Mouse (Mus musculus) embryonic facial prominence, embryonic 10.5 days (tissue): ENCODE results near the gene Myo1c. TPM values are rescaled to one million over a fixed set of nuclear protein-coding genes. Genes with fewer than 3 reads are reported as not detected.
A peak's percentile ranks its signal among the peaks of the same experiment; 100 is the strongest.

ENCODE experiments used
- DNase-seq: peaks from one replicate; pipeline ENCODE4 v3.0.0-alpha.2; 2017; ENCODE audit warnings: low spot score
- H3K27ac ChIP-seq: fragments of 300-500 bp; sonication (generic); replicated peaks from 2 replicates; pipeline ENCODE4 v1.5.1; 2016; ENCODE audit warnings: mild to moderate bottlenecking
- H3K27me3 ChIP-seq: fragments of 300-500 bp; sonication (generic); replicated peaks from 2 replicates; pipeline ENCODE4 v1.6.1; 2016; ENCODE audit warnings: low read depth, mild to moderate bottlenecking; ENCODE audit not compliant: poor library complexity, severe bottlenecking
- H3K36me3 ChIP-seq: fragments of 300-500 bp; sonication (generic); replicated peaks from 2 replicates; pipeline ENCODE4 v1.6.1; 2016; ENCODE audit warnings: mild to moderate bottlenecking, moderate library complexity
- H3K4me1 ChIP-seq: fragments of 300-500 bp; sonication (generic); 2 replicates; pipeline ENCODE4 v1.6.1; 2016
- H3K4me3 ChIP-seq: fragments of 300-500 bp; sonication (generic); 2 replicates; pipeline ENCODE4 v1.5.1; 2016; ENCODE audit warnings: mild to moderate bottlenecking, moderate library complexity
- H3K9me3 ChIP-seq: fragments of 300-500 bp; sonication (generic); 2 replicates; pipeline ENCODE4 v1.6.1; 2016; ENCODE audit warnings: mild to moderate bottlenecking
- WGBS: fragments of 180-500 bp; shearing (Covaris S2); methylation state at CpG from one replicate; pipeline ENCODE4 v1.1.7; 2016; 5-methylcytosine and 5-hydroxymethylcytosine counted together
- polyA plus RNA-seq: library from polyadenylated mRNA; unstranded; fragments of >200 nt; fragmentation: Nextera tagmentation; extraction: Ambion mirVana; gene quantifications from 2 replicates; pipeline ENCODE4 v1.2.1, GENCODE M21; 2016

Gene Myo1c
- 19.3 and 22.3 TPM in 2 replicates for polyA plus RNA-seq

DNA sequence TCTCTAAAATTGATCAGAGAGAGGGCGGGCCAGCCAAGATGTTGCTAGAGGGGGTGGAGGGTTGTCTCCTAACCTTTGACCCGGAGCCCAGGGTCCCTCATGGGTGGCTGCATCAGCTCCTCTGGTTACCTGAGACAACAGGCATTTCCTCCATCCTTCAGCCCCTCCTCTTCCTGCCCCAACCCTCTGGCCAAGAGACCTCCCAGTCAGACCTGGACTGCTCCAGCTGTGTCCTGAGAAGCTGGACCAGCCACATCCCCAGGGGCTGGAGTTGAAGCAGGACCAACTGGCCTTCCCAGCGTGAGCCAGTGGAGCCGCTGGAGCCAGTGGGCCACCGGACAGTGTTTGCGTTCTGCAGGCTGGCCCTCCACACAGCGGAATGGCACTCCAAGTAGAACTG is at the start of gene Myo1c:
Myo1c (plus strand) TSS at position 194 of the 400 bp plus-strand sequence.
- H3K36me3 ChIP-seq: 0 out of 2 replicates have a peak, but pooled peaks cover 2% of the 10 kb centered on the region
- peaks cover 58% of the 10 kb centered on the region for H3K4me1 ChIP-seq
- peaks cover 35% of the 10 kb centered on the region for H3K27me3 ChIP-seq
- H3K27ac ChIP-seq: peak within 1 kb of the TSS; percentile 85
- peak within 1 kb of the TSS; percentile 73 for H3K4me3 ChIP-seq
- peak; percentile 14 for DNase-seq
- 65% methylated on average over 7 of the region's 7 CpGs for WGBS
- H3K9me3 ChIP-seq: no peaks in the 10 kb centered on the region

DNA sequence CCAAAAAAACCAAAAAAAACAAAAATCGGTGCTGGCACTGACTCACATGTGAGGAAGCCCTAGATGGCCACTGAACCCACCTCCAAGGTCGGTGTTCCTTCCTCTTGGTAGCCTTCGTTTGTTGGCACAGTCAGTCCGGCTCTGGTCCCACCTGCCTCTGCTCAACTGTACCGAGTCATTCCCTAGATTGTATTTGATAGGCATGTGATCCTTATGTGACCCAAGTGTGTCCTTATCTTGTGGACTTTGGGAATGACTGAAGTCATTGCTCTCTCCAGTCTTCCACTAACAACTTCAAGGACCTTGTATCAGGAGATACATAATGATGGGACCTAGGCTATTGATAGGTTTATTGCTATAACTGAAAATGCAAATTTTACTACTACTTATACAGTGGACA is 45.5 kb upstream of the Myo1c start:
- 92% methylated on average over 5 of the region's 5 CpGs for WGBS
- no peak for DNase-seq
- Histone ChIP-seq H3K9me3 (no peaks in the 10 kb centered on the region), H3K36me3 (peaks cover 89% of the 10 kb centered on the region), H3K27ac (no peak overlapping the region), H3K4me3 (no peak overlapping the region), H3K4me1 (no peaks in the 10 kb centered on the region), H3K27me3 (no peaks in the 10 kb centered on the region)

DNA sequence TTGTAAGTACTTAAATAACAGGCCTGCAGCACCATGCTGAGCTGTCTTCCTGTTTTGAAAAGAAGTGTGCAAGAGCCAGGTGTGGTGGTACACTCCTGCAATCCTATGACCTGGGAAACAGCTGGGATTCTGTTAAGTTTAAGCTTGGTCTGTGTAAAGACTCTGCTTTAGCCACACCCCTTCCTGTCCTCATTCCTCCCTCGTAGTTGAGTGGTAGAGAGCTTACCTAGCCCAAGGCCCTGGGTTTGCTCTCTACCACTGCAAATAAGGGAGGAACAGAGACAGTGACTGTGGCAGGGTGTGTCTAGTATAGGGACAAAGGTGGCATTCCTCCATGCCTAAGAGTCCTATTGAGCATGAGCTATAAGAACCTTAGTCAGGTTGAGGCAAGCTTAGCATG is 45.0 kb upstream of the Myo1c start:
- WGBS: 69% methylated on average over 1 of the region's 1 CpGs
- Histone ChIP-seq H3K9me3 (no peaks in the 10 kb centered on the region), H3K27ac (no peak overlapping the region), H3K27me3 (no peaks in the 10 kb centered on the region), H3K4me1 (no peaks in the 10 kb centered on the region), H3K4me3 (no peak overlapping the region), H3K36me3 (peaks cover 89% of the 10 kb centered on the region)
- no peak for DNase-seq

DNA sequence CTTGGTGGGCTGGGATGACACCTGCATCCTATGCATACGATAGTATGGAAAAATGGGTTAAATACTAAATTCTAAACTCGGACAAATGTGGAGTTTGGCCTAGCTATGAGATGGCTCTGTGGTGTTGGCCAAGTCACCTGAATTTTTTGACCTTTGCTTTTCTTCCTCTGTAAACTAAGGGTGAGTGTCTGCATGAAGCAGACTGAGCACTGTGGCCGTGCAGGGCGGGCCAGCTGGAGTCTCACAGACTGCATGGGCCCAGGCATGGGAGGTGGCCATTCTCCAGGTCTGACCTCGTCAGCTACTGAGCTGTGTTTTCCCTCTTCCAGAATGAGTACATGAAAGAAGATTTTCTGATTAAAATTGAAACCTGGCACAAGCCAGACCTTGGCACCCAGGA is 41.5 kb upstream of the Myo1c start:
- 94% methylated on average over 5 of the region's 5 CpGs for WGBS
- Histone ChIP-seq H3K27ac (no peak overlapping the region), H3K36me3 (peaks cover 90% of the 10 kb centered on the region), H3K4me3 (no peak overlapping the region), H3K27me3 (no peaks in the 10 kb centered on the region), H3K9me3 (no peaks in the 10 kb centered on the region), H3K4me1 (no peaks in the 10 kb centered on the region)
- no peak for DNase-seq

DNA sequence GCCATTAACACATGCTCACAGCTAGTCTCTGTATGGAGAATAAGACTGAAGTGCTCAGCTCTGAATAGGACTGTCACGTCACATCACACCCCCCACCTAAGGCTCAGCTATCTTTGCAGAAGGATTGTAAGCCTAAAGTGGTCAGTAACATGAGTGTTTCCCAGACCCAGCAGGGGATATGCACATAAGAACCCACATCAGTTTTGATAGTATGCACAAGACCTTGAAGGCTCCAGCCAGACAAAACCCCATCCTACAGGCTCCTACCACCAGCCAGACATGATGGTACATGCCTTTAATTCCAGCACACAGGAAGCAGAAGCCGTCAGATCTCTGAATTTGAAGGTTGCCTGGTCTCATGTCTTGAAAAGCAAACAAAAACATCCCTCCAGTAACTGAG is 40.3 kb upstream of the Myo1c start:
- H3K4me1 ChIP-seq: no peaks in the 10 kb centered on the region
- 88% methylated on average over 2 of the region's 2 CpGs for WGBS
- no peak overlapping the region for H3K27ac ChIP-seq
- H3K36me3 ChIP-seq: peaks cover 92% of the 10 kb centered on the region
- DNase-seq: no peak
- H3K4me3 ChIP-seq: no peak overlapping the region
- H3K27me3 ChIP-seq: no peaks in the 10 kb centered on the region
- H3K9me3 ChIP-seq: no peaks in the 10 kb centered on the region

DNA sequence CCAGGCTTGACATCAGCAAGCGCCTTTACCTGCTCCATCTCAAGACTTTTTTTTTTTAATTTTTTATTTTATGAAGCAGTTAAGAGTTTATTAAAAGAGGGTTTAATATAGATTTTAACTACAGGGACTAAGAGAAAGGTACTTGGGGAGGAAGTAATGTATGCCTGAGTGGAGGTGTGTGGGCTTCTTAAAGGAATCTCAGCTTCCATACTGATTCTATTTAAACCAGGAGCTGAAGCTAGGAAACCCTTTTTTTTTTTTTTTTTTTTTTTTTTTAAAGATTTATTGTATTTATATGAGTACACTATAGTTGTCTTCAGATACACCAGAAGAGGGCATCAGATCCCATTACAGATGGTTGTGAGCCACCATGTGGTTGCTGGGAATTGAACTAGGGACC is 35.5 kb upstream of the Myo1c start:
- H3K9me3 ChIP-seq: no peaks in the 10 kb centered on the region
- DNase-seq: no peak
- H3K27me3 ChIP-seq: no peaks in the 10 kb centered on the region
- no peaks in the 10 kb centered on the region for H3K4me1 ChIP-seq
- H3K4me3 ChIP-seq: no peak overlapping the region
- no peak overlapping the region for H3K27ac ChIP-seq
- H3K36me3 ChIP-seq: peaks cover 94% of the 10 kb centered on the region
- 98% methylated on average over 1 of the region's 1 CpGs for WGBS

DNA sequence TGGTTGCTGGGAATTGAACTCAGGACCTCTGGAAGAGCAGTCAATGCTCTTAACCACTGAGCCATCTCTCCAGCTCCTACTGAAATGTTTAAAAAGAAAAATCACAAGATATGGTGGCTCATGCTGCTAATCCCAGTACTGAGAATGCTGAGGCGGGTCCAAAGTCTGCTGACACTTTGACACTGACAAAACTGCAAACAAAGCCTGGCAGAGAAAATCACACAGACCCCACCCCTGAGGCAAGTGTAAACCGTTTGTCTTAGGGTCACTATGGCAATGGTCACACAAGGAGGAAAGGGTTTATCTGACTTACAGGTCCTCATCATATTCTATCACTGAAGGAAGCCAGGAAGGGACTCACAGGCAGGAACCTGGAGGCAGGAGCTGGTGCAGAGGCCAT is 34.7 kb upstream of the Myo1c start:
- Histone ChIP-seq H3K27ac (no peak overlapping the region), H3K36me3 (peaks cover 94% of the 10 kb centered on the region), H3K27me3 (no peaks in the 10 kb centered on the region), H3K4me1 (no peaks in the 10 kb centered on the region), H3K4me3 (no peak overlapping the region), H3K9me3 (no peaks in the 10 kb centered on the region)
- no peak for DNase-seq
- 87% methylated on average over 2 of the region's 2 CpGs for WGBS

DNA sequence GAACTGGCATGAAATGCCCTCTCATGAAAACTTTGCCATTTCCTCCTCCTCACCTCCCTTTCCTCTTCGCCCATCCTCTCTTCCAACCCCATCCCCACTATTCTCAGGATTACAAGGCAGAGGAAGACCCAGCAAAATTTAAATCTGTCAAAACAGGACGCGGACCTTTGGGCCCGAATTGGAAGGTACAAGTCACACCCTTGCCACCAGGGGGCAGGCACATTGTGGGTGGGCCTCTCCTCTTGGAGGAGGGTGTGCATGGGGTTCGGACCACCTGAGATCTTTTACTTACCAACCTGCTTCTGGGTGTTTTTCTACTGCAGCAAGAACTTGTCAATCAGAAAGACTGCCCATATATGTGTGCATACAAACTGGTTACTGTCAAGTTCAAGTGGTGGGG is 31.2 kb upstream of the Myo1c start:
- peaks cover 87% of the 10 kb centered on the region for H3K36me3 ChIP-seq
- H3K27me3 ChIP-seq: no peaks in the 10 kb centered on the region
- WGBS: 85% methylated on average over 5 of the region's 5 CpGs
- no peaks in the 10 kb centered on the region for H3K9me3 ChIP-seq
- H3K4me1 ChIP-seq: no peaks in the 10 kb centered on the region
- H3K4me3 ChIP-seq: no peak overlapping the region
- no peak overlapping the region for H3K27ac ChIP-seq
- no peak for DNase-seq

DNA sequence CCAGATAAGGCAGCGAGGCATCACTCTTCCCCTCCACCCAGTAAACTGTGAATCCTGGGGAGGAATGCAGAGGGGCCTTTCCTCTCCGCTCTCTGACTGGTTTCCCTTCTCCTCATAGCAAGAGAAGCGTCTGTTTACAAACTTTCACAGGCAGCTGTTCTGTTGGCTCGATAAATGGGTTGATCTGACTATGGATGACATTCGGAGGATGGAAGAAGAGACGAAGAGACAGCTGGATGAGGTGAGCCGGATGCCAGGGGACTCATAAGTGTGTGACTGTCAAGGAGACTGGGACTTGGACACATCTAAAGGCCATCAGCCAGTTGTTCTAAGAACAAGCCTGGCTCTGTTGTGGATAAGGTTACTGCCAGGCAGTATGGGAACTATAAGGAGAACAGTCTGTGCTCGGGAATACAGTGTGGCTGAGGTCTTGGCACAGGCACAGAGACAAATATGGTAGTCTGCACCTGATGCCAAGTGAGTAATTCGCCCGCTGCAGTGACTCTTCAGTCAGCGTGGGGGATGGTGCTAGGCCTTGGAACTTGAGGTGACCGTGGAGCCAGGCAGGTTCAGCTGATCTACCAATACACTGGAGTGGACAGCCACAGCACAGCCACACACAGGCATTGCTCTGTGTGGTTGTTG is 30.0 kb upstream of the Myo1c start:
- Histone ChIP-seq H3K4me3 (no peak overlapping the region), H3K27ac (no peak overlapping the region), H3K36me3 (peaks cover 83% of the 10 kb centered on the region), H3K27me3 (no peaks in the 10 kb centered on the region), H3K4me1 (no peaks in the 10 kb centered on the region), H3K9me3 (no peaks in the 10 kb centered on the region)
- no peak for DNase-seq
- 93% methylated on average over 12 of the region's 12 CpGs for WGBS

DNA sequence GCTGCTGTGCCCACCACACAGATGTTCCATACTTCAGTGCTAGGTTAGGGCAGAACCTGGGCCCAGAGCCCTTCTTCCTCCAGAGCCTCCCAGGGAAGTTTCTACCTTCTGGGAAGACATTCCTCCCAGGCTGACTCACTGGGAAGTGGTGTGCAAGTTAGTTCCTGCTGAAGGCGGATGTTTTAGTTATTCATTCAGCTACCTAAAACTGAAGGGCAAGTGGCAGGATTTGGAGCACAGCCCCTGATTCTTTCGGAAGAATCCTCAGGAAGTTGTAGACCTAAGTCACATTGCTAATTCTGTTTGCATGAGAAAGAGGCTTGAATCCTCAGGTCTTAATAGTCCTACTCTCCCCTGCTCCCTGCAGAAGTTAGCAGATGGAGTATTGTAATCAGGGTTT is 28.9 kb upstream of the Myo1c start:
- Histone ChIP-seq H3K27me3 (no peaks in the 10 kb centered on the region), H3K9me3 (no peaks in the 10 kb centered on the region), H3K4me1 (no peaks in the 10 kb centered on the region), H3K4me3 (no peak overlapping the region), H3K36me3 (peaks cover 84% of the 10 kb centered on the region), H3K27ac (no peak overlapping the region)
- 94% methylated on average over 2 of the region's 2 CpGs for WGBS
- no peak for DNase-seq

DNA sequence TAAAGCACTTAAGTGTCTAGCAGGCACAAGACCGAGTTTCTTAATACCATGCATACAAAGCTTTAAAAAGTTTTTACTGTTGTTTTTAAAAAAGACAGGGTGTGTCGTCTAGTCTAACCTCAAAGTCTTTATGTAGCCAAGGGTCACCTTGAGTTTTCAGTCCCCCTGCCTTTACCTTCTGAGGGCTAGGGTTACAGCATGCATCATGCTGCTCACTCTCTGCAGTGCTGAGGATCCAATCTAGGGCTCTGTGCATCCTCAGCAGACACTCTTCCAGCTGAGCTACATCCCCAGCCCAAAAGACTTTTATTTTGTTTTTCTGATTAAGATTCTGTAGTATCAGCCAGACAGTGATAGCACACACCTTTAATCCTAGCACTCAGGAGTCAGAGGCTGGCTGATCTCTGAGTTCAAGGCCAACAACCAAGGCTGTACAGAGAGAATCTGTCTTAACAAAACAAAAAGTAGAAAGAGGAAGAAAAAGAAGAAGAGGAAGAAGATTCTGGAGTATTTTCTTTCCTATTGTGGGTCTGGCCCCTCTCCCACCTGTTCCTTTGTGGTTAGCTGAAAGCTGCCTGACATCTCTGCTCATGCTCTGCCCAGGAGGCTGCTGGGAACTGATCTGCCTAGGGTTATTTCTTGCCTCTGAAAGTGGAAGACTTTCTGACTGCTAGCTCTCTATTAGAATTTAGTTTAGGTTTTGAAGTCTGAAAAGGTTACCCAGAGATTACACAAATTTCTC is 27.5 kb upstream of the Myo1c start:
- WGBS: 90% methylated on average over 2 of the region's 2 CpGs
- Histone ChIP-seq H3K27ac (no peak overlapping the region), H3K9me3 (no peaks in the 10 kb centered on the region), H3K4me3 (no peak overlapping the region), H3K36me3 (peaks cover 84% of the 10 kb centered on the region), H3K4me1 (no peaks in the 10 kb centered on the region), H3K27me3 (no peaks in the 10 kb centered on the region)
- no peak for DNase-seq

DNA sequence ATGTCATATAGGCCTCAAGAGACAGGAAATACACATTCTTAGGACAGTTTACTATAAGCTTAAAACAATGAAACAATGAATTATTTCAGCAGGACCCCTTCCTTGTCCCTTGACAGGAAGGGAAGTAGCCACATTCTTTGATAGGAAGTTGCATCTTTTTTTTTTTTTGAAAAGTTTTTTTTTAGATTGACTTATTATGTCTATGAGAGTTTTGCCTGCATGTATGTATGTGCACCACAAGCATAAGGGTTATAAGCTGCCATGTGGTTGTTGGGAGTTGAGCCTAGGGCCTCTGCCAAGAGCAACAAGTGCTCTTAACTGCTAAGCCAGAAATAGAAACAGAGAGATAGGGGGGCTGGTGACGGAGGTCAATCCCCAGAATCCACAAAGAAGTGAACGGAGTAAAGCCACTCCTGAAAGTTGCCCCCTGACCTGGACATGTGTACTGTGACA is 26.2 kb upstream of the Myo1c start:
- H3K9me3 ChIP-seq: no peaks in the 10 kb centered on the region
- no peak overlapping the region for H3K4me3 ChIP-seq
- no peak for DNase-seq
- H3K4me1 ChIP-seq: no peaks in the 10 kb centered on the region
- H3K27ac ChIP-seq: no peak overlapping the region
- peaks cover 79% of the 10 kb centered on the region for H3K36me3 ChIP-seq
- no peaks in the 10 kb centered on the region for H3K27me3 ChIP-seq
- WGBS: 76% methylated on average over 2 of the region's 2 CpGs

DNA sequence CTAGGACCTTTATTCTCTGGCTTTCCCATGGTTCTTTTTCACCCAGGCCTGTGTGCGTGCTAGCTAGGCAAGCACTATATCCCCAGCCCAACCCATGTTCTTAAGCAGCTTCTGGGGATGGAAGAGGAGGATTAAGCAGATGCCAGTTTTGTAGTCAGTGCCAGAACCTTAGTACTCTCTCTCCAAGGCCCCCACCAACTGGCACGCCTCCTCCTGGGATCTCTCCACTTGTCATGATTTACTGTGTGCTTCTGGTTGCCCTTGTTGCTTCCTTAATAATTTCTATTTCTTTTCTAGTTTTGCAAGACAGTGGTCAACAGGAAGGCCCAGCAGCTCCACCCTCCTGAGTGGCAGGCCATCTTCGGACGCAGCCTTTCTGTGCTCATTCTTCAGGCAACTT is 24.5 kb upstream of the Myo1c start:
- Histone ChIP-seq H3K27ac (no peak overlapping the region), H3K4me1 (peaks cover 9% of the 10 kb centered on the region), H3K36me3 (peaks cover 62% of the 10 kb centered on the region), H3K27me3 (no peaks in the 10 kb centered on the region), H3K9me3 (no peaks in the 10 kb centered on the region), H3K4me3 (no peak overlapping the region)
- DNase-seq: no peak
- 97% methylated on average over 4 of the region's 4 CpGs for WGBS
